Mouse (Mus musculus) ovary, postnatal 36 days (tissue): Measurements from ENCODE around the gene Rgp1.
"Not testable (repeated sequence)": the region's sequence is repeated elsewhere in the genome, so short reads cannot be mapped to it uniquely, and the experiment has no call there.

Source experiments
- DNase-seq: peaks from one replicate; pipeline ENCODE4 v3.0.0; 2022; ENCODE audit warnings: low spot score, mixed read lengths

Rgp1 gene

GRCm38 (mm10) chr4:43562769-43563600 lies 15.5 kb upstream of the Rgp1 start:
- DNase-seq, result no peak

GRCm38 (mm10) chr4:43563601-43563875 lies 15.0 kb upstream of the Rgp1 start:
- DNase-seq, result no peak

- no peak for DNase-seq
These were observed 14.3 kb upstream of the Rgp1 start for GRCm38 (mm10) chr4:43564231-43564630.

- DNase-seq, result no peak
These were observed 11.4 kb upstream of the Rgp1 start for GRCm38 (mm10) chr4:43567140-43567539.

GRCm38 (mm10) chr4:43571395-43572045 lies 7.0 kb upstream of the Rgp1 start:
- DNase-seq, result no peak

GRCm38 (mm10) chr4:43573561-43573960 lies 5.0 kb upstream of the Rgp1 start:
- DNase-seq, result no peak

GRCm38 (mm10) chr4:43575356-43575755 lies 3.2 kb upstream of the Rgp1 start:
- DNase-seq, result no peak

GRCm38 (mm10) chr4:43577237-43577881 lies 1.2 kb upstream of the Rgp1 start:
- DNase-seq, result no peak

GRCm38 (mm10) chr4:43579256-43579655 lies 741 bp downstream of the Rgp1 start:
- no peak for DNase-seq

- no peak for DNase-seq
These were observed 1.2 kb downstream of the Rgp1 start for GRCm38 (mm10) chr4:43579731-43580130.

- DNase-seq, result no peak
These were observed 2.2 kb downstream of the Rgp1 start for GRCm38 (mm10) chr4:43580721-43581120.

GRCm38 (mm10) chr4:43581381-43581780 lies 2.9 kb downstream of the Rgp1 start:
- no peak for DNase-seq

- no peak for DNase-seq
These were observed 3.7 kb downstream of the Rgp1 start for GRCm38 (mm10) chr4:43582241-43582640.

GRCm38 (mm10) chr4:43583421-43583820 lies 4.9 kb downstream of the Rgp1 start:
- no peak for DNase-seq

- no peak for DNase-seq
These were observed 6.2 kb downstream of the Rgp1 start, which contains the start of gene Msmp for GRCm38 (mm10) chr4:43584444-43585416. Msmp (minus strand) TSS chr4:43584494.

GRCm38 (mm10) chr4:43585682-43586081 lies 7.2 kb downstream of the Rgp1 start:
- no peak for DNase-seq

- DNase-seq, result peak; percentile 46
These were observed 7.9 kb downstream of the Rgp1 start for GRCm38 (mm10) chr4:43586411-43586810.

GRCm38 (mm10) chr4:43587681-43588080 lies 9.2 kb downstream of the Rgp1 start:
- DNase-seq, result no peak

GRCm38 (mm10) chr4:43591543-43591942 lies 13.0 kb downstream of the Rgp1 start:
- no peak for DNase-seq

- DNase-seq, result no peak
These were observed 13.4 kb downstream of the Rgp1 start for GRCm38 (mm10) chr4:43591961-43592360.

GRCm38 (mm10) chr4:43593453-43593852 lies 14.9 kb downstream of the Rgp1 start:
- DNase-seq, result no peak

- DNase-seq, result not testable (repeated sequence)
These were observed 18.1 kb downstream of the Rgp1 start for GRCm38 (mm10) chr4:43596597-43596996.
